Mouse (Mus musculus) liver, embryonic 16.5 days (tissue): Measurements from ENCODE around the gene Irf7. TPM values are rescaled to one million over a fixed set of nuclear protein-coding genes. Genes with fewer than 3 reads are reported as not detected.

Experiments
- ATAC-seq: fragments of 200-750 bp; cut with Nextera tagmentation; 2 replicates; pipeline ENCODE4 v1.8.0; 2017; ENCODE audit warnings: low read depth, mild to moderate bottlenecking, moderate number of reproducible peaks, moderate library complexity
- H3K27ac ChIP-seq: fragments of 300-500 bp; sonication (generic); 2 replicates; pipeline ENCODE4 v1.5.1; 2014; ENCODE audit warnings: mild to moderate bottlenecking, low read length
- H3K27me3 ChIP-seq: fragments of 300-500 bp; sonication (generic); 2 replicates; pipeline ENCODE4 v1.6.1; 2014; ENCODE audit warnings: low read depth, low read length, mixed read lengths; ENCODE audit not compliant: control insufficient read depth, insufficient read depth
- H3K36me3 ChIP-seq: fragments of 300-500 bp; sonication (generic); 2 replicates; pipeline ENCODE4 v1.6.1; 2014; ENCODE audit warnings: mild to moderate bottlenecking; ENCODE audit not compliant: control insufficient read depth, insufficient read depth
- H3K4me1 ChIP-seq: fragments of 300-500 bp; sonication (generic); 2 replicates; pipeline ENCODE4 v1.6.1; 2014; ENCODE audit warnings: low read depth, low read length, mixed read lengths; ENCODE audit not compliant: control insufficient read depth
- H3K4me2 ChIP-seq: fragments of 300-500 bp; sonication (generic); 2 replicates; pipeline ENCODE4 v1.6.1; 2014; ENCODE audit warnings: low read depth, low read length, mixed read lengths
- H3K4me3 ChIP-seq: fragments of 300-500 bp; sonication (generic); 2 replicates; pipeline ENCODE4 v1.5.1; 2014; ENCODE audit warnings: low read depth, mild to moderate bottlenecking, low read length
- H3K9ac ChIP-seq: fragments of 300-500 bp; sonication (generic); 2 replicates; pipeline ENCODE4 v1.6.1; 2014; ENCODE audit warnings: low read depth, low read length
- H3K9me3 ChIP-seq: fragments of 300-500 bp; sonication (generic); replicated peaks from 2 replicates; pipeline ENCODE4 v1.6.1; 2016; ENCODE audit warnings: low read length; ENCODE audit not compliant: control insufficient read depth
- WGBS: fragments of 180-500 bp; shearing (Covaris S2); extraction: QIAGEN DNeasy Blood & Tissue Kit; methylation state at CpG from one replicate; pipeline ENCODE4 v1.1.7; 2014; ENCODE audit not compliant: insufficient replicate concordance; 5-methylcytosine and 5-hydroxymethylcytosine counted together
- polyA plus RNA-seq: library from polyadenylated mRNA; unstranded; fragments of >200 nt; fragmentation: Nextera tagmentation; extraction: Ambion mirVana; gene quantifications from 2 replicates; pipeline ENCODE4 v1.2.1, GENCODE M21; 2015

Gene Irf7
- polyA plus RNA-seq, 1 experiment from 2014 or later, result 8.2 TPM

DNA sequence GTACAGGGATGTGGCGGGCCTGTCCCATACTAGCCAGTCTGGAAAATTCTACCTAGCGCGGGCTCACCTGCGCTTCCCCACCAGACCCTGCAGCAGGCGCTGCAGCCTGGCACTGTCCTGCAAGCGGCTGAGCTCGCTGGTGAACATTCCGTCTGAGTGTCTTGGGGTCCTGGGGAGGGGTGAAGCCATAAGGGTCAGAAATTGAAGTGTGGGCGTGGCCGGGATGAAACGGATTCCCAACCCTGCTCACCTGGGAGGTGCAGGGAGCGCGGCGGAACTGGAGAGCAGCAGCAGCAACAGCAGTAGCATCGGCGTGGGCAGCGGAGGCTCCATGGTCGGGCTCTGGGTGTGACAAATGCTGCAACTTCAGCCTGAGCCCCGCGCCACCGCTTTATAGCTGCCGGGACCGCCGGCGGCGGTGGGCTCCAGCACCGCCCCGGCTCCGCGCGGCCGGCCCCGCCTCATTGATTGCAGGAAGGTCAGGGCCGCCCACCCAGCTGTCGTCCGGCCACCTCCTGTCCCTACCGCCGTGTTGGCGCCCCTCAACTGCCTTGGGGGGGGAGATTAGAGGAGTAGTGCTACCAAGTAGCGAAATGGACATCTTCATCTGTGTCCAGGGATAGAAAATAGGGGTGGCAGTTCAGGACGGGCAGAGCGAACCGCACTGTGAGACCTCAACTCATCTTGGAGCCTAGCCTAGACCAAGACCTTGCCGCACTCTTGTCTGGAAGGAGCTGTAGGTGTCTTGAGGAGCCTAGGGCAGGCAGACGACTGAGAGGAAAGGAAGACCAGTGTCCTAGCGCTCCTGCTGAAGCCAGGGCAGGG lies 12.7 kb upstream of the Irf7 start, which contains the start of gene Sct:
Sct (minus strand) TSS at position 368 of the 825 bp plus-strand sequence.
- 7% methylated on average over 46 of the region's 46 CpGs for WGBS
- no peak within 1 kb of the TSS for H3K9ac ChIP-seq
- no peaks in the 10 kb centered on the region for H3K9me3 ChIP-seq
- H3K4me3 ChIP-seq, result peak within 1 kb of the TSS; percentile 38
- peaks cover 21% of the 10 kb centered on the region for H3K27me3 ChIP-seq
- H3K36me3 ChIP-seq, result no peaks in the 10 kb centered on the region
- H3K4me1 ChIP-seq, result no peaks in the 10 kb centered on the region
- no peak within 1 kb of the TSS for H3K27ac ChIP-seq
- peak within 1 kb of the TSS; percentile 56 for H3K4me2 ChIP-seq
- peak; percentile 50 for ATAC-seq

DNA sequence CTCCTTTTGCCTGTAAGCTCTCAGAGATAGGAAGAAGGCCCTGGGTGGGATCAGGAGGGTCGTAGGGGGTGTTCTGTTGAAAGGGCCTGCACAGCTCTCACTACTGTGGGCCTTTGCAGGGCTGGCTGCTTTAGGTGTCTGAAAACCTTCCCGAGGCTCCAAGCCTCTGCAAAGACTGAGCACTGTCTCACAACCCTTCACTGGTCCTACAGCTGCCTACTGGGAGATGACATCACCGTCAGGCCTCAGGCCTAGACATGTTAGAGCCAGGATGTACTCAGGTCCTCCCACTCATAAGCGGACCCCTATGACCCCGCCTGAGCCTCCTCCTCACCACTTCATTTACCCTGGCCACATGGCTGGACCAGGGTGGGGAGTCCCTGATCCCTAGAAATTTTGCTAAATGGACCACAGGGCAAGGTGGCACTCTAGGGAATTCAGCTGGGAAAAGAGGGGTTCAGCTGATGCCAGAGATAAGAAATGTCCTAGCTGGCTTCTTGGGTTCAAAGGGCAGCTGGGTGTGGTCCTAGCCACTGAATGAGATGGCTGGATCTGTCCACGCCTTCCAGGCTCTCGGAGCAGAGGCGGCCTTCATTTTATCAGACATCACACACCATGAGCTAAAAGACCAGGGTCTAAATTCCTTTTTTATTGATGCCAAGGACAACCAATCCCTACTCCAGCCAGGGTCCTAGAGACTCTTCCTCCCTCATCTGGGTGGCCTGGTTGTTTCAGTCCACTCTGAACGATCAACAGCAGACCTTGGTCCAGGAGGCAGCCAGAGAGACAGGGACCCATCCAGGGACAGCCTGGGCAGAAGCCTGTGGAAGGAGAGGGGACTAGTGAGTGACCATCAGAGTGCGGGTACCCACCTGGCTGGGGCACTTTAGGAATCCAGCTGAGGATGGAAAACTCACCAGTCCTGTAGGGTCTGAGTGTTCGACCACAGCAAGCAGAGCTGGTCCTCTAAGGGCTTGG lies 11.7 kb upstream of the Irf7 start:
- Histone ChIP-seq H3K27ac (no peak overlapping the region), H3K4me3 (no peak overlapping the region)

DNA sequence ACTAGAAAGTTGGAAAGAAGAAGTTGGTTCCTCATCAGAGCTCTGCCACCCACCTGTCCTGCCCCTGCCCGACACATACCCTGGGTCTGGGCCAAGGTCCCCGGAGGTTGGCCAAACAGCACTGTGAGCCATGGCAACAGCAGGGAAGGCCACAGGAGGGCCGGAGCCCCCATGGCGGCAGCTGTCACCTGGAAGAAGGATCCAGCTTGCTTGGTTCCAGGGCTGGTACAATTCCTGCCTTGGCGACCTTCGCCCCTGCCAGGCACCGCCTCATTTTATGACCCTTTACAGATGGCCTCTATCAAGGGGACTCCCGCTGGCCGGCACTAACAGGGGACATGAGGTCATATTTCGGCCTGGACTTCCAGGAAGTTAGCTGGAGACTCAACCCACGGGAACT lies 10.3 kb upstream of the Irf7 start, which contains the start of gene Cdhr5:
Cdhr5 (minus strand) TSS at position 241 of the 400 bp plus-strand sequence.
- Histone ChIP-seq H3K4me3 (no peak within 1 kb of the TSS), H3K4me1 (no peaks in the 10 kb centered on the region), H3K9me3 (no peaks in the 10 kb centered on the region), H3K36me3 (no peaks in the 10 kb centered on the region), H3K9ac (no peak within 1 kb of the TSS), H3K4me2 (no peak within 1 kb of the TSS), H3K27ac (no peak within 1 kb of the TSS), H3K27me3 (peaks cover 21% of the 10 kb centered on the region)
- WGBS, result 57% methylated on average over 11 of the region's 11 CpGs
- no peak for ATAC-seq

More for the DNA sequence above, 11.7 kb upstream of the Irf7 start:
- Histone ChIP-seq H3K9ac (no peak overlapping the region), H3K27me3 (peaks cover 21% of the 10 kb centered on the region), H3K4me1 (no peaks in the 10 kb centered on the region), H3K9me3 (no peaks in the 10 kb centered on the region), H3K4me2 (no peak overlapping the region), H3K36me3 (no peaks in the 10 kb centered on the region)
- no peak for ATAC-seq
- 64% methylated on average over 11 of the region's 11 CpGs for WGBS

DNA sequence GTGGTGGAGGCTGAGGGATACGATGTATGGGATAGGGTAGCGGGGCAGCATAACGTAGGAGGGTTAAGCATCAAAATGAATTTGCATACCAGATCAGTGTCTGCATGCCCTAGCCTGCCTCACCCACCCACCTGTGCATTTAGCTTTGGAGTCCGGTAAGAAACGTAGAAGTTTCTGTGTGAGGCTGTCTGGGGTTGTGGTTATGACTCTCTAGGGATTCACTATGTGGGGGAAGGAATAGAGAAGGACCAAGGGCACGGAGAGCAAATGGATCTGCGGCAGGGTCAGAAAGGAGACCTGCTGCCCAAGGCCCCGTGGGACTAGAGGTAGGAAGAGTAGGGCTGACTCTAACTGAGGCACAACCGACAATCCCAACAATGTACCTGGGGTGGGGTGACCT lies 9.1 kb upstream of the Irf7 start:
- H3K4me3 ChIP-seq, result no peak overlapping the region
- no peak overlapping the region for H3K27ac ChIP-seq
- no peak overlapping the region for H3K9ac ChIP-seq
- no peaks in the 10 kb centered on the region for H3K4me1 ChIP-seq
- ATAC-seq, result no peak
- no peaks in the 10 kb centered on the region for H3K9me3 ChIP-seq
- H3K36me3 ChIP-seq, result no peaks in the 10 kb centered on the region
- H3K4me2 ChIP-seq, result no peak overlapping the region
- peaks cover 21% of the 10 kb centered on the region for H3K27me3 ChIP-seq
- WGBS, result 76% methylated on average over 9 of the region's 9 CpGs

DNA sequence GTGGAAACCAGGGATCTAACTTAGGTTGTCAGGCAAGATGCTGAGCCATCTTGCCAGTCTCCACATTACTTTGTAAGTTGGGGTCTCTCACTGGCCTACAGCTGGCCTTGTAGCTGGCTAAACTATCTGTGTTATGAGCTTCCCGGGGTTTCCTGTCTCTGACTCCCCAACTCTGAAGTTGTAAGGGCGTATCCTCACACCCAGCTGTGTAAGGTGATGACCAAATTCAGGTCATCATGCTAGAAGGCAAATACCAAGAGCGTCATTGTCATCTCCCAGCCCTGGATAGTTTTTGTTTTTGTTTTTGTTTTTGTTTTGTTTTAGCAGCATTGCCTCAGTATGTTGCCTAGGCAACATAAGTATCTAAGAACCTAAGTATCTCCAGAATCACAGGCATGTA lies 4.3 kb upstream of the Irf7 start:
- Histone ChIP-seq H3K36me3 (no peaks in the 10 kb centered on the region), H3K9ac (no peak overlapping the region), H3K27me3 (peaks cover 3% of the 10 kb centered on the region), H3K4me3 (no peak overlapping the region), H3K4me2 (no peak overlapping the region), H3K27ac (no peak overlapping the region), H3K4me1 (peaks cover 6% of the 10 kb centered on the region), H3K9me3 (no peaks in the 10 kb centered on the region)
- ATAC-seq, result no peak
- 64% methylated on average over 3 of the region's 3 CpGs for whole genome bisulfite sequencing

DNA sequence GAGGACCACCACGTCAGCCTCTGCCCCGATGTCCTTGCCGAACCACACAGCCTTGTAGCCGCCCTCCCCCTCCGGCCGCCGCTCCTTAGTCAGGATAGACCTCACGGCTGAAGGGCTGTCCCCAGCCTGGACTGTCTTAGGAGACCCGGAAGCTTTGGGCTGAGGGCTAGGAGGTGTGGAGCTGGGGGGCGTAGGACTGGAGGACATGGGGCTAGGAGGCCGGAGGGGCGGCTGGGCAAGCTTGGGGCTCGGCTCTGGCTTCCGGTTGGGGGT lies 2.9 kb upstream of the Irf7 start:
- Histone ChIP-seq H3K4me1 (peaks cover 17% of the 10 kb centered on the region), H3K27ac (no peak overlapping the region), H3K9ac (no peak overlapping the region), H3K27me3 (peaks cover 3% of the 10 kb centered on the region), H3K9me3 (no peaks in the 10 kb centered on the region), H3K4me2 (peak overlapping the region; percentile 35), H3K36me3 (no peaks in the 10 kb centered on the region), H3K4me3 (peak overlapping the region; percentile 16)
- WGBS, result 48% methylated on average over 14 of the region's 14 CpGs
- ATAC-seq, result no peak

DNA sequence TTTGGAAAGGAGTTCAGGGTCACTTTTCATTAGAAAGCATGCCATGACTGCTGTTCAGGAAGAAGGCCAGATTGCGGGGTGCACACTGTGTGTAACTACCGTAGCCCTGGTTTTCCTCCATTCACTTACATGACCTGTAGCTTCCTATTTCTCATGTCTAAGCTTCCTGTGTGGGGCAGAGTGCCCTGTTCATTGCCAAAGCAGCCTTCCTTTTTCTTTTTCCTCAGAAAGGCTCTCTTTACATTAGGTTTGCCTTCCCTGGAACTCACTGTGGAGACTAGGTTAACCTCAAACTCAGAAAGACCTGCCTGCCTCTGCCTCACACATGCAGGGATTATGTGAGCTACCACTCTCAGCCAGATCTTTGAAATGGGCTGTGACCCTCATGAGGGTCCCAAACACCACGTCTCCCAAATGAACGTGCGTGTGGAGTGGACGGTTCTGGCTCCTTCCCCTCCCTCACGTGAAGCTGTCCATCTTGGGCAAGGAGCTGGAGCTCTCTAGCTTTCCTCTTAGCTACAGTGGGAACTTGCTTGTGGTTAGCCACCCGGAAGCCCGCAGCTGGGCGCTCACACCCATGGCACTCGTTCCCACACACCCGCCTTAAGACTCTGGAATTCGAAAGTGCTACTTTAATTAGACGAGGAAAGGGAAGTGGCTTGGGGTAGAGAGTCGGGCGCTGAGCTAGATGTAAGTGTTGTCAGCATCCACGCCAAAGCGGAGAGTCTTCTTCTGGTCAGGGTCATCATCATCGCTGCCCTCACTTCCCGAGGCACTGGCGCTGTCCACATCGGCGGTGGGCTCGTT lies 2.4 kb upstream of the Irf7 start:
- Histone ChIP-seq H3K27ac (peak overlapping the region; percentile 41; the same call in 1 of the 2 replicates), H3K4me2 (peak overlapping the region; percentile 35), H3K27me3 (peaks cover 3% of the 10 kb centered on the region), H3K4me1 (peaks cover 17% of the 10 kb centered on the region), H3K36me3 (no peaks in the 10 kb centered on the region), H3K9ac (no peak overlapping the region), H3K4me3 (peak overlapping the region; percentile 16), H3K9me3 (no peaks in the 10 kb centered on the region)
- 19% methylated on average over 24 of the region's 24 CpGs for WGBS
- ATAC-seq, result no peak

DNA sequence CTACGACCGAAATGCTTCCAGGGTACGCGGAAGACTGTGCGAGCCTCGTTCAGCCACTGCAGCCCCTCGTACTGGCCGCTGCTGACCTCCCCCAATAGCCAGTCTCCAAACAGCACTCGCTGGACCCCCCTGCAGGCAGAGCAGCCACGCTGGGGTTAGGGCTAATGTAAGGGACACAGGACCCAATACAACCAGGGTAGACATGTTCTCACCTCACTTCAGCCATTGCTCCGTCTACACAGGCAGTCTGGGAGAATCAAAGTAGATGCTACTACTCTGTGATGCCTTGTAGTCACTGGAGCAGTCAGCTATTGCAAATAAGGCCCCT lies 906 bp downstream of the Irf7 start:
- 33% methylated on average over 11 of the region's 11 CpGs for WGBS
- ATAC-seq, result no peak
- Histone ChIP-seq H3K4me2 (peak overlapping the region; percentile 85), H3K27ac (no peak overlapping the region), H3K4me3 (peak overlapping the region; percentile 73), H3K9ac (no peak overlapping the region), H3K36me3 (peaks cover 33% of the 10 kb centered on the region), H3K27me3 (peaks cover 3% of the 10 kb centered on the region), H3K9me3 (no peaks in the 10 kb centered on the region), H3K4me1 (peaks cover 17% of the 10 kb centered on the region)
